Mouse (Mus musculus) lung, embryonic 15.5 days (tissue): ENCODE measurements around the gene Tprn. TPM values are rescaled to one million over a fixed set of nuclear protein-coding genes. Genes with fewer than 3 reads are reported as not detected.

Experiments used
- ATAC-seq: fragments of 200-750 bp; cut with Nextera tagmentation; 2 replicates; pipeline ENCODE4 v1.8.0; 2017; ENCODE audit warnings: moderate number of reproducible peaks, borderline replicate concordance; ENCODE audit not compliant: low FRiP score, low TSS enrichment; ENCODE audit errors: extremely low read depth
- H3K27ac ChIP-seq: fragments of 300-500 bp; sonication (generic); 2 replicates; pipeline ENCODE4 v1.5.1; 2015; ENCODE audit warnings: moderate library complexity, mild to moderate bottlenecking, inconsistent platforms
- H3K27me3 ChIP-seq: fragments of 300-500 bp; sonication (generic); 2 replicates; pipeline ENCODE4 v1.6.1; 2015; ENCODE audit warnings: inconsistent platforms
- H3K36me3 ChIP-seq: fragments of 300-500 bp; sonication (generic); 2 replicates; pipeline ENCODE4 v1.6.1; 2015; ENCODE audit warnings: inconsistent platforms
- H3K4me1 ChIP-seq: fragments of 300-500 bp; sonication (generic); 2 replicates; pipeline ENCODE4 v1.6.1; 2015; ENCODE audit warnings: inconsistent platforms
- H3K4me2 ChIP-seq: fragments of 300-500 bp; sonication (generic); 2 replicates; pipeline ENCODE4 v1.6.1; 2015; ENCODE audit warnings: inconsistent platforms, mild to moderate bottlenecking, moderate library complexity
- H3K4me3 ChIP-seq: fragments of 300-500 bp; sonication (generic); 2 replicates; pipeline ENCODE4 v1.5.1; 2015; ENCODE audit warnings: mild to moderate bottlenecking, inconsistent platforms
- H3K9ac ChIP-seq: fragments of 300-500 bp; sonication (generic); 2 replicates; pipeline ENCODE4 v1.6.1; 2015; ENCODE audit warnings: inconsistent platforms
- H3K9me3 ChIP-seq: fragments of 300-500 bp; sonication (generic); 2 replicates; pipeline ENCODE4 v1.6.1; 2016; ENCODE audit warnings: inconsistent platforms
- WGBS: fragments of 180-500 bp; shearing (Covaris S2); methylation state at CpG from one replicate; pipeline ENCODE4 v1.1.7; 2015; 5-methylcytosine and 5-hydroxymethylcytosine counted together
- polyA plus RNA-seq: library from polyadenylated mRNA; unstranded; fragments of >200 nt; fragmentation: Nextera tagmentation; extraction: Ambion mirVana; gene quantifications from 2 replicates; pipeline ENCODE4 v1.2.1, GENCODE M21; 2015

The Tprn gene
- polyA plus RNA-seq, 1 experiment from 2014 or later = 8.7 TPM

DNA sequence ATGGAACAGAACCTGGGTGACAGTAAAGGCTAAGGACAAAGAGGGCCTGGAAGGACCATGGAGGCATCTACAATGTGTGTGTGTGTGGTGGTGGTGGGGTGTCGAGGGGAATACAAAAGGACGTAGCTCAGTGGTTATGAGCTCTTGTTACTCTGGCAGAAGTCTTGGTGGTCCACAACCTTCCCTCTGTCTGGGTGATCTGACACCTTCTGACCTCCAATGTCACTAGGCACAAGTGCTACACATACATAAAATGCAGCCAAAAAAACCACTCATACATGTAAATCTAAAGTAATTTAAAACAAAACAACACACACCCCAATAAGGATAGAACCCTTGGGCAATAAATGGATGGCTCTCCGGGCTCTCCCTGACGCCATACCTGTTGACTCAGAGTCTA lies 35.0 kb upstream of the Tprn start:
- no peak overlapping the region for H3K9ac ChIP-seq
- no peaks in the 10 kb centered on the region for H3K9me3 ChIP-seq
- ATAC-seq = no peak
- 88% methylated on average over 4 of the region's 4 CpGs for WGBS
- H3K4me3 ChIP-seq = no peak overlapping the region
- H3K4me2 ChIP-seq = no peak overlapping the region
- no peak overlapping the region for H3K27ac ChIP-seq
- peaks cover 29% of the 10 kb centered on the region for H3K4me1 ChIP-seq
- no peaks in the 10 kb centered on the region for H3K36me3 ChIP-seq
- no peaks in the 10 kb centered on the region for H3K27me3 ChIP-seq

DNA sequence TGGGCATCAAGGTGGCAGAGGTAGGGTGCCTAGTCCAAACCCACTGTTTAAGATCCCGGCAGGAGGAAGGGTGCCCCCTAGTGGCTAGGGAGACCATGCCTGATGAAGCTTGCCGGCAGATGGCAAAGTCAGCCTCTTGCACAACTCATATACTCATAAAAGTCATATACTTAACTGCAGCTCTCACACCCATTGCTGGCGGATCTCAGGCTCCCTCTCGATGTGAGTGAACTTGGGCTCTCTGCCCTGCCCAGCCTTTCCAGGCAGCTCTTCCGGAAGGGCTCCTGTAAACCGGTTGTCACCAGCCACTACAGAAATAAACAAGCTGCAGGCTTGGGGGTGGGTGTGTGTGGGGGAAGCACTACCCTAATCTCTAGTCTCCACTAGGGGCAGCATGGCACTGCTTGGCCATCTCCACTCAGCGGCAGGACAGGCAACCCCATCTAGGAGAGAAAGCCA lies 34.0 kb upstream of the Tprn start:
- no peaks in the 10 kb centered on the region for H3K9me3 ChIP-seq
- under 1% methylated on average over 7 of the region's 7 CpGs for WGBS
- H3K27me3 ChIP-seq = 0 out of 2 replicates have a peak, but pooled peaks cover 8% of the 10 kb centered on the region
- H3K27ac ChIP-seq = peak overlapping the region; percentile 58
- peak; percentile 37; the same call in 1 of the 2 replicates for ATAC-seq
- peak overlapping the region; percentile 30 for H3K4me2 ChIP-seq
- peak overlapping the region; percentile 5 for H3K4me3 ChIP-seq
- H3K36me3 ChIP-seq = no peaks in the 10 kb centered on the region
- H3K4me1 ChIP-seq = peaks cover 23% of the 10 kb centered on the region
- H3K9ac ChIP-seq = no peak overlapping the region

DNA sequence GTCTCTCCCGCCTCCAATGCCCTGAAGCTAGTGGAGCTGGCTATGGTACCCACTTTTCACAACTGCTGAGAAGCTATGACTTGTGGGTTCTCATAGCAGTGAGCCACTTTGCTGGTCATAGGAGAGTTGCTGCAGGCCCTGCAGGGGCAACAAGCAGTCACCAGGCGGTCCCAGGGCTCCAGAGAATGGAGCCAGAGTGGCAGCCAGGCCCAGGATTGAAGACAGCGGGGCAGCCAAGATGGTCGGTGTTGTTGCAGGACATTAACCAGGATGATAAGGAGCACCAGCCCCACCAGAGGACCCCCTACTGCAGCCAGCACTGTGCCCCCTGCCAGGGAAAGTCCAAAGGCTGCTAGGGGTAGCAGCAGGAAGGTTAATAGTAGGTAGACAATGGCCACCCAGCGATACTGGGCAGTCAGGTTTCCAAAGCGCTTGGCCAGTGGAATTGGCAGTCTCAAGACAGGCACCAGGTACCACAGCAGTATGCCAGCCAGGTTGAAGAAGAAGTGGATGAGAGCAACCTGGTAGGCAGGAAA lies 33.4 kb upstream of the Tprn start:
- Histone ChIP-seq H3K36me3 (no peaks in the 10 kb centered on the region), H3K4me3 (no peak overlapping the region), H3K27ac (no peak overlapping the region), H3K4me2 (0 out of 2 replicates have a peak overlapping the region, but pooled peaks have one; percentile 30), H3K4me1 (peaks cover 19% of the 10 kb centered on the region), H3K27me3 (peaks cover 10% of the 10 kb centered on the region; the same call in 1 of the 2 replicates), H3K9ac (no peak overlapping the region), H3K9me3 (no peaks in the 10 kb centered on the region)
- no peak for ATAC-seq
- WGBS = 65% methylated on average over 6 of the region's 6 CpGs

DNA sequence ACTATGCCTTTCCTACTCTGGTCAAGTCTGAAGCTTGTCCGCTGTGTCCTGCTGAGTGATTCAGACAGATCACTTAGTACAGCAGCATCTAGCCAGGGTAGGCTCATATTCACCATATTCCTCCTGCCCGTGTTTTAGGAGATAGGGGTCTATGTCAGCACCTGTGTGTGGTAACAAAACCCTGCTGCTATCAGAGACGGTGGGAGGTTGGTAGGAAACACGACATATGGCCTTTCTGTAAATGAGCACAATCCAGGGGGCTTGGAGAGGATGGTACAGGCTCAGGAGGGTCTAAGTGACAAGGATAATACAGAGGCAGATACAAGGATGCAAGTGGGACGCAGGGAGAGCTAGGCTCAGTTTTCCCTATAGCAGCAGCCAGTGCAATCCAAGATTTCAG lies 32.8 kb upstream of the Tprn start:
- peaks cover 10% of the 10 kb centered on the region; the same call in 1 of the 2 replicates for H3K27me3 ChIP-seq
- ATAC-seq = no peak
- no peak overlapping the region for H3K27ac ChIP-seq
- no peak overlapping the region for H3K9ac ChIP-seq
- WGBS = 72% methylated on average over 5 of the region's 5 CpGs
- no peak overlapping the region for H3K4me3 ChIP-seq
- H3K36me3 ChIP-seq = no peaks in the 10 kb centered on the region
- H3K4me1 ChIP-seq = peaks cover 19% of the 10 kb centered on the region
- no peak overlapping the region for H3K4me2 ChIP-seq
- no peaks in the 10 kb centered on the region for H3K9me3 ChIP-seq

DNA sequence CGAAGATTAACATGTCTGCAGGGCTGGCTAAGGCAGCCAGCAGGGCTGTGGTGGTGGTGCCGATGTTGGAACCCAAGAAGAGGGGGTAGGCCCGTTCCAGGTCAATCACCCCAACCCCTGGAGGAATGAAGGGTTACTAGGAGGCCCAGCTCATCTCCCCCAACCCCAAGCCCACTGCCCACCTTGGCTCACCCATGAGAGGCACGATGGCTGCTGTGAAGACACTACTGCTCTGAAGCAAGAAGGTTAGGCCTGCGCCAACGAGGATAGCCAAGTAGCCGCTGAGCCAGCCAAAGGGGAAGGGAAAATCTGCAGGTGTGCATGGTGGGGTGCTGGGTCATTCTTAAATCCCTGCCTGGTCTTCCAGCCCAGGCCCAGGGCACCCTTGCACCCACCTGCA lies 31.8 kb upstream of the Tprn start:
- peaks cover 10% of the 10 kb centered on the region for H3K27me3 ChIP-seq
- WGBS = 85% methylated on average over 7 of the region's 7 CpGs
- H3K9ac ChIP-seq = no peak overlapping the region
- no peak overlapping the region for H3K4me3 ChIP-seq
- no peak for ATAC-seq
- H3K4me1 ChIP-seq = peaks cover 16% of the 10 kb centered on the region
- no peak overlapping the region for H3K27ac ChIP-seq
- H3K36me3 ChIP-seq = no peaks in the 10 kb centered on the region
- H3K9me3 ChIP-seq = no peaks in the 10 kb centered on the region
- no peak overlapping the region for H3K4me2 ChIP-seq

DNA sequence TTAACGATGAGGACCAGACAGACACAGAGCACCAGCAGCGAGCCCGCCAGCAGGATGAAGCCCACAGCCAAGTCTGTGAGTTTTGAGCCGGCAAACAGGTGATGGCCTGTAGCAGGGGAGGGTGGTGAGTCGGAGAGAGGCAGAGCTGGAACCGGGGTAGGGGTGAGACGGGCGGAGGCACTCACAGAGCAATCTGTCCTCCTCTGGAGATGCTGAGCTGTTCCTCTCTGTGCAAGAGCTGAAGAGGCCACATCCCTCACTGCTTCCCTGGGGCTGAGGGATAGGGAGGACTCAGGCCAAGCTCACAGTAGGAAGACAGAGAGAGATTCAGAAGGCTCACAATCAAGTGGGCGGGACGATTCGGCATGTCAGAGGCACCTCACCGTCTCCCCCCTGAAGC lies 31.4 kb upstream of the Tprn start:
- H3K36me3 ChIP-seq = no peaks in the 10 kb centered on the region
- H3K4me2 ChIP-seq = no peak overlapping the region
- no peak for ATAC-seq
- no peak overlapping the region for H3K27ac ChIP-seq
- H3K27me3 ChIP-seq = peaks cover 13% of the 10 kb centered on the region
- H3K4me1 ChIP-seq = peaks cover 11% of the 10 kb centered on the region
- H3K4me3 ChIP-seq = no peak overlapping the region
- no peaks in the 10 kb centered on the region for H3K9me3 ChIP-seq
- H3K9ac ChIP-seq = no peak overlapping the region
- 57% methylated on average over 12 of the region's 12 CpGs for whole genome bisulfite sequencing

DNA sequence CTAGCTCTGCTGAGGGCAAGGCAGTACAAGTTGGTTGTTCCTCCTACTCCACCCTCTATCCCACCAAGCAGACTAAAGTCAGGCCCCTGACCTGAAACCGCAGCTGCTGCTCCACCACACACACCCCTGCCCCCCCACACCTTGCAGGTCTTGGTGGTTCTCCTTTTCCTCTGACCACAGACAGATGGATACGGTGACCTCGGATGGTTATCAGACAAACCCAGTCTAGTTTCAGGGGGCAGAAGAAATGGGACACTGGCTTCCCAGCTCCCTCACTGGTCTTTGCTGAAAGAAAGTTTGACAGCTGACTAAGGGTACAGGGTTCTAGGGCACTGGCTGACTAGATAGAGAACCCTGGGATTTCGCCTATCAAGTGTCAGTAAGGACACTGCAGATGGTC lies 29.0 kb upstream of the Tprn start:
- Histone ChIP-seq H3K9ac (no peak overlapping the region), H3K4me2 (no peak overlapping the region), H3K27me3 (peaks cover 16% of the 10 kb centered on the region), H3K9me3 (no peaks in the 10 kb centered on the region), H3K4me3 (no peak overlapping the region), H3K27ac (no peak overlapping the region), H3K36me3 (no peaks in the 10 kb centered on the region), H3K4me1 (peaks cover 5% of the 10 kb centered on the region; the same call in 1 of the 2 replicates)
- WGBS = 71% methylated on average over 4 of the region's 4 CpGs
- ATAC-seq = no peak

DNA sequence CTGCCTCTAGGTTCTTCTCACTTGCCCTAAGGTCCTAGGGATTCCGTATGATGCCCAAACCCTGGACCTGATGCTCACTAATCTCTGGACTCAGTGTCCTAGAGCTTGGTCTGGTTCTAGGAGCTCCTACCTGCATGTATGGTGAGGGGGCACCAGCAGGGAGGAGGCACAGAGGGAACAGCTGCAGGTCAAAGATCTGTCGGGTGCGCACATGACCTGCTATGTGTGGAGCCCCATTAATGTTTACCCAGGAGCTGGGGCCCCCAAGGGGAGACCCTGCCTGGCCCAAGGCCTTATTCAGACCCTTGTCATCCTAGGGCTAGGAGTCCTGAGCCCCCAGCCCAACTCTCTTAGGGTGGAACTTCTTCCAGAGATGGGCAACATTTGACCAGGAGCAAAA lies 28.4 kb upstream of the Tprn start, which contains the start of gene Slc34a3:
TSS of gene Slc34a3 (minus strand) at position 315 of the 400 bp plus-strand sequence.
- H3K27me3 ChIP-seq = peaks cover 16% of the 10 kb centered on the region

DNA sequence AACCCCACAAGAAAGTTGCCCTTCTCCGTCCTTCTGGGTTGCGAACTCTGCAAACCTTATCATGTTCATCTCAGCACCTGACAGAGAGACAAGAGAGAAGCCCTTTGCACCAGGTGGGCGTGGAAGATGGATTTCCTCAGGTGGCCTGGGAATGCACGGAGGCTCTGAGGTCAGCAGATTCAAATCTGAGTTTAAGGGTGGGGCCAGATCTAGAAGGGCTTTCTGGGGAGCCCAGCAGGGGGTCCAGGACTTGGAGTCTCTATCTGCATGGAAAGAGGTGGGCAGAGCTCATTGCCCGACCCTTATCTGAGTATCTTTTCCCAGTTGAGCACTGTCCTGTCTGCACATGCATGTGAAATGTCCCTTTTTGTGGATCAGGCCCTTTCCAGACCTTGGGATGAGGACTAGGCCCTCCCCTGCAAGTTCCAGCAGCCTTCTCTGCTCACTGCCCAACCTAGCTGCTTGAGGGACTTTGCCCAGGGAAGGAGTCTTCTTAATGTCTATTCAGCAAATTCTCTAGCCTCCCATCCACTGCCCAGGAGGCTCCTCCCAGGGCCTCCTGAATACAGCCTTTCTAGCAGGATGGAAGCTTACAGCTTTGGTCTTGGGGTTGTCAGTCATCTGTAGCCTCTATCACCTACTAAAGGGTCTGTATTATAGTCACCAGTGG lies 27.7 kb upstream of the Tprn start:
- Histone ChIP-seq H3K9me3 (no peaks in the 10 kb centered on the region), H3K27ac (no peak overlapping the region), H3K4me3 (no peak overlapping the region), H3K27me3 (peaks cover 16% of the 10 kb centered on the region), H3K4me2 (no peak overlapping the region), H3K36me3 (no peaks in the 10 kb centered on the region), H3K4me1 (no peaks in the 10 kb centered on the region), H3K9ac (no peak overlapping the region)
- 45% methylated on average over 5 of the region's 5 CpGs for WGBS
- no peak for ATAC-seq

More for the DNA sequence above, 28.4 kb upstream of the Tprn start, which contains the start of gene Slc34a3:
- Histone ChIP-seq H3K4me3 (no peak within 1 kb of the TSS), H3K9ac (no peak within 1 kb of the TSS), H3K9me3 (no peaks in the 10 kb centered on the region), H3K4me1 (no peaks in the 10 kb centered on the region; the same call in 1 of the 2 replicates), H3K4me2 (no peak within 1 kb of the TSS), H3K27ac (no peak within 1 kb of the TSS), H3K36me3 (no peaks in the 10 kb centered on the region)
- ATAC-seq = no peak
- 73% methylated on average over 3 of the region's 3 CpGs for WGBS

DNA sequence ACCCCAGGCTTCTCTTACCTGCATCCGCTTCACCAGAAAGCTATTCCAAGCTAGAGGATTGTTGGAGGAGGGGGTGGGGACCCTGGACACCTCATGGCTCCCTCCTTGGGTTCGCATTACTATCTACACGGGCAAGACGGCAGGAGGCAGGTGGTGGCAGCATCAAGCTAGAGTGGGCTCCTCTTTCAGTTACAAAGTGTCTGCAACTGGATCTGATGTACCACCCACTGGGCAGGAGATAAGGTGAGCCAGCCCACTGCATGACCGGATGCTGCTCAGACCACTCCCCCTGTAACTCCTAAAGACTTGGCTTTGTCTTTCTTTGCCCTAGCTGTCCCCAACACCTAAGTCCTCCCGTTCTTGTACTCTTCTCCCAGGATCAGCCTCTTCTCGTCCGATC lies 25.8 kb upstream of the Tprn start, which contains the start of gene Rnf224:
TSS of gene Rnf224 (minus strand) at position 174 of the 400 bp plus-strand sequence.
- ATAC-seq = no peak
- Histone ChIP-seq H3K9me3 (no peaks in the 10 kb centered on the region), H3K9ac (no peak within 1 kb of the TSS), H3K4me2 (no peak within 1 kb of the TSS), H3K36me3 (no peaks in the 10 kb centered on the region), H3K27me3 (peaks cover 23% of the 10 kb centered on the region), H3K4me3 (no peak within 1 kb of the TSS), H3K27ac (no peak within 1 kb of the TSS), H3K4me1 (peaks cover 13% of the 10 kb centered on the region)
- 23% methylated on average over 8 of the region's 8 CpGs for WGBS

DNA sequence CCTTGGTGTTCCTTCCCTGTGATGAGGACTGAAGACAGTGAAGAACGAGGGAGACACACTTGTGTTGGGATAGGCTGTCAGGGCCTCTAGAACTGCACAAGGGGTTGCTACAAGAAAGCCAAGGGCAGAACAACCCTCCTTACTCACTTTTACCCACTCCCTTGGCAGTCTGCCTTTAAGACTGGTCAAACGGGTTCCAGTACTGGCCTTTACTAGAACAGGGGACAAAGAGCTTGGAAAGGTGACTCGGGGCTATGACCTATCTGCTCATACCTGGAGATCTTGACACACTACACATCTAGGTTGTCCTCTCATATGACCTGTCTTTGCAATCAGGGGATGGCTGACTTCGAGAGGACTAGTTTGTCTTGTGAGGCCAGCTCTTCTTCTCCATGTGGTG lies 24.9 kb upstream of the Tprn start:
- Histone ChIP-seq H3K9me3 (no peaks in the 10 kb centered on the region), H3K27me3 (peaks cover 31% of the 10 kb centered on the region), H3K36me3 (no peaks in the 10 kb centered on the region), H3K4me1 (peaks cover 22% of the 10 kb centered on the region), H3K9ac (no peak overlapping the region), H3K4me2 (no peak overlapping the region), H3K4me3 (no peak overlapping the region), H3K27ac (no peak overlapping the region)
- WGBS = 41% methylated on average over 4 of the region's 4 CpGs
- no peak for ATAC-seq

DNA sequence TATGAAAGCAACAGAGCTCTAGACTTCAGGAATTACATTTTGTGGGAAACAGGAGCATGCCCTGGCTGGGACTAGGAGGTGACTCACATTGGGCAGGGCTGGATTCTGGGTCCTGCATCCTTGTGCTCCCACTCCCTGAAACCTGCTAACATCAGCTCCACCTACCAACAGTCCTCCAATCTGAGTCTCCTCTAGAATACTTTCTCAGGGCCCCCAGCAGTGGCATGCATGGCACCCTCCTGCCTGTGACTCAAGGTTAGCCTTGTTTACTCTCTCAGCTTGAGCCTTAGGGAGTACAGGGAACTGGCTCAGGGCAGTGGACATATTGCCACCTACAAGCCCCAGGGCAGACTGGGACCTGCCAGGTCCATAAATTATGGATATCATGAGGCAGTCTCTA lies 24.3 kb upstream of the Tprn start:
- Histone ChIP-seq H3K9me3 (no peaks in the 10 kb centered on the region), H3K36me3 (no peaks in the 10 kb centered on the region), H3K4me1 (peaks cover 27% of the 10 kb centered on the region), H3K27ac (no peak overlapping the region), H3K4me2 (no peak overlapping the region), H3K4me3 (no peak overlapping the region), H3K27me3 (peaks cover 33% of the 10 kb centered on the region), H3K9ac (no peak overlapping the region)
- no peak for ATAC-seq
